Mouse (Mus musculus) layer of hippocampus, postnatal 36 days (tissue): ENCODE measurements around the gene Oxt. TPM values are rescaled to one million over a fixed set of nuclear protein-coding genes. Genes with fewer than 3 reads are reported as not detected.

Experiments used
- DNase-seq, 2 experiments: peaks; one replicate each; pipeline ENCODE4 v3.0.0; 2022
- microRNA-seq, 2 experiments: library from miRNA; unstranded; fragments of <30 nt; microRNA quantifications; one replicate each; pipeline ENCODE4 v1.2.0; 2021
- total RNA-seq, 2 experiments: library from RNA; stranded (reverse); gene quantifications; 2 replicates each; pipeline ENCODE4 v1.2.3; 2021

Gene Oxt
- total RNA-seq, 2 experiments from 2014 or later: not detected

- no peak for DNase-seq
Observed at GRCm38 (mm10) chr2:130579791-130580190, 3.8 kb downstream of the Oxt start.

- DNase-seq: no peak
Observed at GRCm38 (mm10) chr2:130581201-130581600, 5.2 kb downstream of the Oxt start.

GRCm38 (mm10) chr2:130582552-130582951 lies 6.6 kb downstream of the Oxt start, which contains the start of gene Avp:
TSS of gene Avp (minus strand) at chr2:130582554.
- DNase-seq: no peak

GRCm38 (mm10) chr2:130583902-130584560 lies 8.1 kb downstream of the Oxt start:
- no peak for DNase-seq

- DNase-seq: no peak
Observed at GRCm38 (mm10) chr2:130586016-130586415, 10.0 kb downstream of the Oxt start.

- no peak for DNase-seq
Observed at GRCm38 (mm10) chr2:130588373-130588772, 12.4 kb downstream of the Oxt start.

- no peak for DNase-seq
Observed at GRCm38 (mm10) chr2:130589157-130589556, 13.2 kb downstream of the Oxt start.

GRCm38 (mm10) chr2:130589761-130590160 lies 13.8 kb downstream of the Oxt start:
- DNase-seq: no peak

- DNase-seq: no peak
Observed at GRCm38 (mm10) chr2:130591016-130591415, 15.0 kb downstream of the Oxt start.

- DNase-seq: no peak
Observed at GRCm38 (mm10) chr2:130595596-130595995, 19.6 kb downstream of the Oxt start.

GRCm38 (mm10) chr2:130597601-130598010 lies 21.6 kb downstream of the Oxt start:
- no peak for DNase-seq

- no peak for DNase-seq
Observed at GRCm38 (mm10) chr2:130598399-130598798, 22.4 kb downstream of the Oxt start.

- DNase-seq: no peak
Observed at GRCm38 (mm10) chr2:130602195-130602594, 26.2 kb downstream of the Oxt start.

GRCm38 (mm10) chr2:130613091-130613490 lies 37.1 kb downstream of the Oxt start:
- no peak for DNase-seq

- DNase-seq: no peak
Observed at GRCm38 (mm10) chr2:130618972-130619371, 43.0 kb downstream of the Oxt start.

Small RNAs within 50 kb of the gene (microRNA-seq; reads per million reads assigned to microRNA genes)
- 0 reads per million in 2 experiments for gene Gm23876

Other genes starting within 250 kb of the Oxt start
- gene Cpxm1, start 178.6 kb upstream of the Oxt start, total RNA-seq: 1 to 10 TPM; 6.0 to 8.0 TPM
- gene Gm28372, start 170.9 kb upstream of the Oxt start, total RNA-seq: not detected
- gene 1700020A23Rik, start 170.9 kb upstream of the Oxt start, total RNA-seq: not detected
- gene Tmem239, start 169.7 kb upstream of the Oxt start, total RNA-seq: not detected
- gene Vps16, start 151.8 kb upstream of the Oxt start, total RNA-seq: 10 to 100 TPM; 85.2 to 98.0 TPM
- gene Pced1a, start 151.5 kb upstream of the Oxt start, total RNA-seq: 10 to 100 TPM; 23.1 to 26.0 TPM
- 100 to 1,000 TPM; 318 to 339 TPM for gene Ptpra, start 125.9 kb upstream of the Oxt start, total RNA-seq
- gene Mrps26, start 12.4 kb upstream of the Oxt start, total RNA-seq: 10 to 100 TPM; 84.4 to 85.8 TPM
- 1 to 10 TPM in 1 of 2 experiments, under 1 TPM in 1; 0.73 to 1.8 TPM for gene Avp, start 6.4 kb downstream of the Oxt start, total RNA-seq
- 10 to 100 TPM in 1 of 2 experiments, 1 to 10 TPM in 1; 8.2 to 10.2 TPM for gene Fastkd5, start 53.9 kb downstream of the Oxt start, total RNA-seq
- 10 to 100 TPM in 1 of 2 experiments, 1 to 10 TPM in 1; 9.7 to 10.6 TPM for gene Ubox5, start 53.9 kb downstream of the Oxt start, total RNA-seq
- 100 to 1,000 TPM; 172 to 184 TPM for gene Lzts3, start 66.6 kb downstream of the Oxt start, total RNA-seq
- gene Ddrgk1, start 88.5 kb downstream of the Oxt start, total RNA-seq: 10 to 100 TPM; 83.9 to 84.7 TPM
- 10 to 100 TPM; 34.1 to 39.2 TPM for gene Itpa, start 91.4 kb downstream of the Oxt start, total RNA-seq
- under 1 TPM; 0.56 to 0.85 TPM for gene Slc4a11, start 121.3 kb downstream of the Oxt start, total RNA-seq